Mouse (Mus musculus): Measurements from ENCODE around the gene Sult2a7.

The Sult2a7 gene

GRCm38 (mm10) chr7:14494130-14494529 lies at the start of gene Sult2a7:
Gene Sult2a7, minus strand, starts transcription at chr7:14494230.
- in situ Hi-C loops (cut with MboI; ENCODE audit: low sequenced_read_pairs), result no loop called here

GRCm38 (mm10) chr7:14525280-14525679 lies 31.2 kb upstream of the Sult2a7 start:
- in situ Hi-C loops (cut with MboI; ENCODE audit: low sequenced_read_pairs), result no loop called here

- in situ Hi-C loops (cut with MboI; ENCODE audit: low sequenced_read_pairs), result no loop called here
Observed at GRCm38 (mm10) chr7:14522636-14523035, 28.6 kb upstream of the Sult2a7 start.

GRCm38 (mm10) chr7:14518301-14518700 lies 24.3 kb upstream of the Sult2a7 start:
- in situ Hi-C loops (cut with MboI; ENCODE audit: low sequenced_read_pairs), result no loop called here

- in situ Hi-C loops (cut with MboI; ENCODE audit: low sequenced_read_pairs), result no loop called here
Observed at GRCm38 (mm10) chr7:14492886-14493285, 1.1 kb downstream of the Sult2a7 start.

- in situ Hi-C loops (cut with MboI; ENCODE audit: low sequenced_read_pairs), result no loop called here
Observed at GRCm38 (mm10) chr7:14446534-14446933, 47.5 kb downstream of the Sult2a7 start, which contains the start of gene Sult2a8. Gene Sult2a8, minus strand, starts transcription at chr7:14446769.

- in situ Hi-C loops (cut with MboI; ENCODE audit: low sequenced_read_pairs), result no loop called here
Observed at GRCm38 (mm10) chr7:14439581-14439980, 54.4 kb downstream of the Sult2a7 start.

- in situ Hi-C loops (cut with MboI; ENCODE audit: low sequenced_read_pairs), result no loop called here
Observed at GRCm38 (mm10) chr7:14438484-14438883, 55.5 kb downstream of the Sult2a7 start.

- in situ Hi-C loops (cut with MboI; ENCODE audit: low sequenced_read_pairs), result no loop called here
Observed at GRCm38 (mm10) chr7:14438029-14438428, 56.0 kb downstream of the Sult2a7 start.

All from CH12F3 (cell line).